Mouse (Mus musculus) embryonic facial prominence, embryonic 13.5 days (tissue): ENCODE results near the gene Plcb1. TPM values are rescaled to one million over a fixed set of nuclear protein-coding genes. Genes with fewer than 3 reads are reported as not detected.

Source experiments
- ATAC-seq: fragments of 200-750 bp; cut with Nextera tagmentation; 2 replicates; pipeline ENCODE4 v1.8.0; 2017; ENCODE audit warnings: low read depth; ENCODE audit not compliant: insufficient number of reproducible peaks, insufficient read depth, low FRiP score, low TSS enrichment
- H3K27ac ChIP-seq: fragments of 300-500 bp; sonication (generic); 2 replicates; pipeline ENCODE4 v1.5.1; 2015; ENCODE audit warnings: moderate library complexity, mild to moderate bottlenecking, inconsistent platforms
- H3K27me3 ChIP-seq: fragments of 300-500 bp; sonication (generic); 2 replicates; pipeline ENCODE4 v1.6.1; 2015; ENCODE audit warnings: mild to moderate bottlenecking, inconsistent platforms
- H3K36me3 ChIP-seq: fragments of 300-500 bp; sonication (generic); 2 replicates; pipeline ENCODE4 v1.6.1; 2015; ENCODE audit warnings: mild to moderate bottlenecking, inconsistent platforms
- H3K4me1 ChIP-seq: fragments of 300-500 bp; sonication (generic); 2 replicates; pipeline ENCODE4 v1.6.1; 2015; ENCODE audit warnings: inconsistent platforms
- H3K4me2 ChIP-seq: fragments of 300-500 bp; sonication (generic); 2 replicates; pipeline ENCODE4 v1.6.1; 2015; ENCODE audit warnings: moderate library complexity, mild to moderate bottlenecking, inconsistent platforms
- H3K4me3 ChIP-seq: fragments of 300-500 bp; sonication (generic); 2 replicates; pipeline ENCODE4 v1.5.1; 2015; ENCODE audit warnings: mild to moderate bottlenecking, inconsistent platforms
- H3K9ac ChIP-seq: fragments of 300-500 bp; sonication (generic); 2 replicates; pipeline ENCODE4 v1.6.1; 2015; ENCODE audit warnings: mild to moderate bottlenecking, inconsistent platforms
- H3K9me3 ChIP-seq: fragments of 300-500 bp; sonication (generic); 2 replicates; pipeline ENCODE4 v1.6.1; 2016; ENCODE audit warnings: inconsistent platforms
- WGBS: fragments of 180-500 bp; shearing (Covaris S2); methylation state at CpG from one replicate; pipeline ENCODE4 v1.1.7; 2015; ENCODE audit warnings: mixed read lengths; 5-methylcytosine and 5-hydroxymethylcytosine counted together
- polyA plus RNA-seq: library from polyadenylated mRNA; unstranded; fragments of >200 nt; fragmentation: Nextera tagmentation; extraction: Ambion mirVana; gene quantifications from 2 replicates; pipeline ENCODE4 v1.2.1, GENCODE M21; 2015

The Plcb1 gene
- polyA plus RNA-seq, 1 experiment from 2014 or later, result 18.3 TPM

DNA sequence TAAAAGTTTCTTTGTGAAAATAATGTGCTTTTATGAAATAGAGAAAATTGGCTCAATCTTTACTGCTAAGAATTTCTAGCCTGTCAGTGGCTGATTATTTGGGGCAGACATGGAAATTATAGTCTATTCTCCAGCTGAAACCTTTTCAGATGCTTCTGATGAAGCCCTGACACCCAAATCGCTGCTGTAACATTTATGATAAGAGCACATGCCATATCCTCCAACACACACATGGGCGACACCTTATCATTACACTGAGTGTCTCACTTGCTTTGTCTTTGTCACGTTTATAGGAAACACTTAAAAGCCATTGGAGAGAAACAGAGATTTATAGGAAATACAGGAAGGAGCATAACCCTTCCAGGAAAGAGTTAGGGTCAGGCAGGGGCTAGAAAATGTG, 379.6 kb downstream of the Plcb1 start:
- Histone ChIP-seq H3K4me2 (no peak overlapping the region), H3K9me3 (no peaks in the 10 kb centered on the region), H3K36me3 (no peaks in the 10 kb centered on the region), H3K9ac (no peak overlapping the region), H3K27me3 (no peaks in the 10 kb centered on the region), H3K4me3 (no peak overlapping the region), H3K4me1 (no peaks in the 10 kb centered on the region), H3K27ac (no peak overlapping the region)
- no peak for ATAC-seq
- WGBS, result 73% methylated on average over 3 of the region's 3 CpGs

DNA sequence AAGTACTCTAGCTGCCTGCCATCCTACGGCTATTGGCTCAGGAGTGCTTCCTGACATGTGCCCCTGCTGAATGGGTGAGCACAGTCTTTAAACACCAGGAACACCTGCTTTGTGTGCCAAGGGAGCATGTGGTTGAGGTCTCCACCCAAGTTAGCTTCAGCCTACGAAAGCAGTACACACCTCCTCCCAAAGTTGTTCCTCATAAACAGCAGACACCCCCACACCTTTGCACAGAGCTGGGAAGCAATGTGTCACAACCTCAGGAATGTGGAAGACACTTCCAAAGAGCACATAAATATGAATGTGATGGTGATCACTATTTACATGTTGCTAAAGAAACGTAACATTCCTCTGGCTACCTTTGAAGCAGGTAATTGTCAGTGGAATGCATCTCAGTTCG, 389.7 kb downstream of the Plcb1 start:
- Histone ChIP-seq H3K4me2 (no peak overlapping the region), H3K4me3 (no peak overlapping the region), H3K4me1 (peaks cover 3% of the 10 kb centered on the region), H3K9me3 (no peaks in the 10 kb centered on the region), H3K9ac (no peak overlapping the region), H3K27me3 (no peaks in the 10 kb centered on the region), H3K36me3 (no peaks in the 10 kb centered on the region), H3K27ac (no peak overlapping the region)
- WGBS, result 73% methylated on average over 4 of the region's 4 CpGs
- ATAC-seq, result no peak

DNA sequence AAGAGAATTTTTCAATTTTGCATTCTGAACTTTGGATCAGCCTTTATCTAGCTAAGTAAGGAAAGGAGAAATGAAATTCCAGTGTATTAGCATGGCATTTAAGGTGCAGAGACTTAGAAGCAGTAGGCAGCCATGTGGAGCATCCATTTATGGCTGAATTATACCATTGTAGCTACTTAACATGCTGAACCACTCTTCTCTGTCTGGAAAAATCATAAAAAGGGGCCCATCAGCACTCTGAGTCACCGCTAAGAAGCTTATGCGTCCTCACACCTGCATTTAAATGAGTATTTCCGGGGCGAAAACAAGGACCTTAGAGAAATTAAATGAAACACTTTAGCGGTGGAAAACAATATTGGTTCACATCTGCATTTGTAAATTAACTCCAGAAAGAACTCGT, 401.8 kb downstream of the Plcb1 start:
- H3K9ac ChIP-seq, result no peak overlapping the region
- no peak overlapping the region for H3K4me2 ChIP-seq
- no peak overlapping the region for H3K27ac ChIP-seq
- no peaks in the 10 kb centered on the region for H3K27me3 ChIP-seq
- H3K9me3 ChIP-seq, result no peaks in the 10 kb centered on the region
- H3K4me3 ChIP-seq, result no peak overlapping the region
- H3K36me3 ChIP-seq, result no peaks in the 10 kb centered on the region
- WGBS, result 80% methylated on average over 6 of the region's 6 CpGs
- H3K4me1 ChIP-seq, result no peaks in the 10 kb centered on the region
- no peak for ATAC-seq

DNA sequence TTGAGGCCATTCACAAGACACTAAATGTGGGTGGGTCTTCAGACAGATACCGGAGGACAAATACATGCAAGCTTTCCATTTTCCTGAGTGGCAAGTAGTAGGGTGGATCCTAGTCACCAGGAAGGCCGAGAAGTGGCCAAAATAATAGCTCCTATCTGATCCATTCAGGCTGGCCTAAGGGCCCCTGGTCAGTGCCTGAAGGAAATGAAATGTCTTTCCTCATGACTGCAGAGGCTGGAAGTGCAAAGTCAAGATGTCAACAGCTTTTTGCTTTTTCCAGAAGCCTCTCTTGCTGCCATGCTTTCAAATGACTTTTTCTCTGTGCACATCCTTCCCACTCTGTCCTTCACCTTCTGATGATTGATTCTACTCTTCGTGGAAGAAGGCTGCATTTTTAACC, 415.0 kb downstream of the Plcb1 start:
- H3K9me3 ChIP-seq, result no peaks in the 10 kb centered on the region
- H3K36me3 ChIP-seq, result no peaks in the 10 kb centered on the region
- H3K4me3 ChIP-seq, result no peak overlapping the region
- WGBS, result 93% methylated on average over 3 of the region's 3 CpGs
- no peaks in the 10 kb centered on the region for H3K4me1 ChIP-seq
- H3K27me3 ChIP-seq, result no peaks in the 10 kb centered on the region
- ATAC-seq, result no peak
- no peak overlapping the region for H3K27ac ChIP-seq
- no peak overlapping the region for H3K9ac ChIP-seq
- H3K4me2 ChIP-seq, result no peak overlapping the region

DNA sequence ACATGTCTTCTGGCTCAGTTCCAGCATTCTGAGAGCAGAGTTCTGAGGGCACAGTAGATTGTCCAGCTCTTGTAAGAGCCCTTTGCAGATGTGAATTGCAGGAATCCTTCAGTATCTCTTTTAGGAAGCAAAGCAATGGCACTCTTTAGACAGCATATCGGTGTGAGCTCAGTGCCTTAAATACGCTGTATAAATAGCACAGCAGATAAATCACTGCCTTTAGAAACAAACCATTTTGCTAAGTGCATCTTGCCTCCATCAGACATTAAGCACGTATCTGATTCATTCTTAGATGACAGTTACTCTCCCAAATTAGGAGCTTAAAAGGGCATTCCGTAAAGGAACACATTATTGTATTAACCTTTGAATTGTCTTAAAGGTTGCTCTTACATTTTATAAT, 416.5 kb downstream of the Plcb1 start:
- no peak for ATAC-seq
- no peak overlapping the region for H3K9ac ChIP-seq
- 70% methylated on average over 4 of the region's 4 CpGs for WGBS
- no peaks in the 10 kb centered on the region for H3K36me3 ChIP-seq
- H3K4me1 ChIP-seq, result no peaks in the 10 kb centered on the region
- no peak overlapping the region for H3K4me2 ChIP-seq
- no peak overlapping the region for H3K4me3 ChIP-seq
- no peaks in the 10 kb centered on the region for H3K9me3 ChIP-seq
- H3K27me3 ChIP-seq, result no peaks in the 10 kb centered on the region
- no peak overlapping the region for H3K27ac ChIP-seq

DNA sequence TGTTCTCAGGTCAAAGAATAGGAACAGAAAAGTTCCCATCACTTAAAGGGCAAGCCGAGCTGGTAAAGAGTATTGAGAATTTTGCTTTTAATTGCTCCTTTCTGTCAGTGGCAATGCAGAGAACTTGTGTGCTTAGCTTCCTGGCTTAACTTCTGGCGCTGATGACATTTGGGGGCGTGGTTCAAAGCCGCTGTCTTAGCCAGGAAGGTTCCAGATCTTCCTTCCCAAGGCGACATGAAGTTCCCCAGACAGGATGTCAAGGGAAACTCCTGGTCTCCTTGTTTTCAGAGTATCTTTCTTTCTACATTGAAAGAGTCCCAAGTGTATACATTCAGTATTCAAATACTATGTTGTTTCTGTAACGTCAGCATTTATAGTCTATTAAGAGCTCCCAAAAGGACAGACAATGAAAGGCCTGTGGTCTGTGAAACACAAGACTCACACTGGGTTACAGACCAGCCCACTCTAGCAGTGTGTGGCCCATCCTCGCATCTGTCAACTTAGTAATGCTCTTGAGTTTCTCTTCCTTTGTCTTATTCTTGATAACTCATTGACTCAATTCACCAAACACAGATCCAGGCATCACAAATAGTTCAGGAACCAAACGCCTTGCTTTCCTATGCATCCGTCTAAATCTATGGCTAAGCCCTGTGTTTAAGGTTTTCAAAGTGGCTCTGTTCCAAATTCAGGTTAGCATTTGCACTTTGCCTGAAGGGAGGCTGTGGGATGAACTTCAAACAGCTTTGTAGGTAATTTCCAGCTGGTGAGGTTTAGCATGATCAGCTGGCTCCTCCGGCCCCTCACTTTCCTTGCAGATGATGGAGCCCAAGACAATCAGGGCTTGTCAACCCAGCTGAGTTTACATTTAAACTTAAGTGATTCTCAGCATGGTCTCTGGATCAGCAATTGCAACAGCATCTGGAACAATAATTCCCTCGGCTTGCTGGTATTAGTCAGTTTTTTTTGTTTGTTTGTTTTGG, 418.6 kb downstream of the Plcb1 start:
- Histone ChIP-seq H3K9ac (no peak overlapping the region), H3K4me2 (no peak overlapping the region), H3K9me3 (no peaks in the 10 kb centered on the region), H3K27me3 (no peaks in the 10 kb centered on the region), H3K27ac (no peak overlapping the region), H3K4me3 (no peak overlapping the region), H3K36me3 (no peaks in the 10 kb centered on the region), H3K4me1 (no peaks in the 10 kb centered on the region)
- no peak for ATAC-seq
- WGBS, result 73% methylated on average over 11 of the region's 11 CpGs

DNA sequence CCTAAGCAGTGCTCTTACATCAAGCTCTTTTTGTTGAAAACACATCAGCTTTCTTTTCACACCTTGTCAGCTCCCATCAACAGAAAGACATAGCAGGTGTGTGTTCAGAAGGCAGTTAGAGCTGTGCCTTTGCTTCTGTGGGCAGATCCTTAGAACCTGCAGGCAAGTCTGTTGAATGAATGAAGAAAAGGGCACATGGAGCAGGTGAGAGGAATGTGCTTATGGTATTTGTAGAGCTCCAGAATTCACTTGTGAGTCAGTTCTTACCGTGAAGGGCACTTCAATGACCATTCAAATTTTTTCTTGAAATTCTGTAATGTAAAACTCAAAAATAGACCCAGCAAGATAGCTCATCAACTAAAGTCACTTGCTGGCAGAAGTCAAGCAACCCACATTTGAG, 423.0 kb downstream of the Plcb1 start:
- Histone ChIP-seq H3K4me2 (no peak overlapping the region), H3K36me3 (no peaks in the 10 kb centered on the region), H3K9ac (no peak overlapping the region), H3K9me3 (no peaks in the 10 kb centered on the region), H3K4me1 (no peaks in the 10 kb centered on the region), H3K27me3 (no peaks in the 10 kb centered on the region), H3K4me3 (no peak overlapping the region), H3K27ac (no peak overlapping the region)
- WGBS, result 92% methylated on average over 1 of the region's 1 CpGs
- ATAC-seq, result no peak

DNA sequence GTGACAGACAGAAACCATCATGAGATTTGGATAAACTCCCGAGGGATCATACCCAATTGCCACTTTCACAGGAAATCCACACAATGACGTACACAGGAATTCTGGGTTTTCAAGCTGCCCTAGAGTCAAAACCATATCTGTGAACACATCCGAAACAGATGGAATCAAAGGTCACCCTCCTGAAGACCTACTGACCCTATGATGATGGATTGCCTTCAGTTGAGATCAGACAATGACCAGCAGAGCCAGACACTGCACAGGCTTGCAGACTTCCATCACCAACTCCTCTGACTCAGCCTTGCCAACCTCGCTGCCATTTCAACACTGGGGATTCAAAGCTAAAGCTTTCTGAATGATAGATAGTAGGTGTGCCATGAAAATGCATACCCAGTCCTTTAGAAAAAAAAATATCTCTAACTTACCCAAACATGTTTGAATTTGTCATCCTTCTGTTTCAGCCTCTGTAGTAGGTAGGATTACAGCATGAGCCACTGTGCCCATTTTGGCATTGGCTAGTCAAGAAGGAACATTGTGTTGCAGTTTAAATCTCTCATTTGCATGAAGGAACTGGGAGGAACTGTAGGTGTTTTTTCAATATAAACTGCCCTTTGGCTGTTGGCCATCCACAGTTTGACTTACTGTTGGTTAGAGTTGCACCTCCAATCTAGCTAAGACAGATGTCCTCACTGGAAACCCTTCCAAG, 429.0 kb downstream of the Plcb1 start:
- Histone ChIP-seq H3K4me1 (no peaks in the 10 kb centered on the region), H3K27me3 (no peaks in the 10 kb centered on the region), H3K4me2 (no peak overlapping the region), H3K27ac (no peak overlapping the region), H3K9ac (no peak overlapping the region), H3K9me3 (no peaks in the 10 kb centered on the region), H3K4me3 (no peak overlapping the region), H3K36me3 (no peaks in the 10 kb centered on the region)
- WGBS, result 51% methylated on average over 4 of the region's 4 CpGs
- ATAC-seq, result no peak

DNA sequence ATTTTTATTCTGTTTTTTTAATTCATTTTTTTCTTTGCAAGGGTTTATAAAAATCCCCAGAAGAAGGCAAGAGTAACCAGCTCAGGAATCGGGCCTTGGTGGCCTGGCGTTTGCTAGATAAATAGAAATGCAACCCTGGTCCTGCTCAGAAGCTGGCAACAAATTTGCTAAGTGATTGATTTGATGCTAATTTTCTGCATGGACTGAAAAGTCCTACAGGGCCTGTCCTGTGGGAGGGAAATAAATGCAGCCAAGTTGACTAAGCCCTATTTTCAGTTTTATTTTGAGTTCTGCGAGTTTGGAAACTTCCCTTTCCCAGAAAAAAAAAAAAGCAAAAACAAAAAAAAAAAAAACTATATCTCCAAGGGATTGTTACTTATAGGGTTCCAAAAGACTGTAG, 433.5 kb downstream of the Plcb1 start:
- H3K27me3 ChIP-seq, result no peaks in the 10 kb centered on the region
- 70% methylated on average over 3 of the region's 3 CpGs for whole genome bisulfite sequencing
- H3K4me3 ChIP-seq, result no peak overlapping the region

DNA sequence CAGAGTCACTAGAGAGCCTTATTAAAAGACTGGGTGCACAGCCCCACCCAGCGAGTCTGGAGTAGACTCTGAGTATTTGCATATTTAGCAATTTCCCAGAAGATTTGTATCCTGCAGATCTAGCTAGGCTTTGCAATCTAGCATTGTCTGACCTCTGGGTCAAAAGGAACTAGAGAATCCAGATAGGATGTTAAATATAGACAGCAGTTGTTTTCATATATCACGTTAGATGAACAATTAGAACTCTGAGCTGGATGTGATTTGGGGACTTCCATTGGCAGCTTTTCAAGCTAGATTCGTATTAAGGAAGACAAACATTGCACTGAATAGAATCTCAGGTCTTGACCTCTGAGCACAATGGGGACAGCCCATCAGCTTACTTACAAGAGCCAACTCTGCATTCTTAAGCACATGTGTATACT, 439.7 kb downstream of the Plcb1 start:
- no peaks in the 10 kb centered on the region for H3K4me1 ChIP-seq
- no peak for ATAC-seq
- no peaks in the 10 kb centered on the region for H3K36me3 ChIP-seq
- no peak overlapping the region for H3K4me3 ChIP-seq
- no peaks in the 10 kb centered on the region for H3K9me3 ChIP-seq
- no peaks in the 10 kb centered on the region for H3K27me3 ChIP-seq
- H3K27ac ChIP-seq, result no peak overlapping the region
- WGBS, result 63% methylated on average over 3 of the region's 3 CpGs
- H3K9ac ChIP-seq, result no peak overlapping the region
- no peak overlapping the region for H3K4me2 ChIP-seq

More for the DNA sequence above, 433.5 kb downstream of the Plcb1 start:
- H3K27ac ChIP-seq, result no peak overlapping the region
- H3K4me2 ChIP-seq, result no peak overlapping the region
- H3K9me3 ChIP-seq, result no peaks in the 10 kb centered on the region
- no peaks in the 10 kb centered on the region for H3K4me1 ChIP-seq
- no peak overlapping the region for H3K9ac ChIP-seq
- H3K36me3 ChIP-seq, result no peaks in the 10 kb centered on the region
- no peak for ATAC-seq

DNA sequence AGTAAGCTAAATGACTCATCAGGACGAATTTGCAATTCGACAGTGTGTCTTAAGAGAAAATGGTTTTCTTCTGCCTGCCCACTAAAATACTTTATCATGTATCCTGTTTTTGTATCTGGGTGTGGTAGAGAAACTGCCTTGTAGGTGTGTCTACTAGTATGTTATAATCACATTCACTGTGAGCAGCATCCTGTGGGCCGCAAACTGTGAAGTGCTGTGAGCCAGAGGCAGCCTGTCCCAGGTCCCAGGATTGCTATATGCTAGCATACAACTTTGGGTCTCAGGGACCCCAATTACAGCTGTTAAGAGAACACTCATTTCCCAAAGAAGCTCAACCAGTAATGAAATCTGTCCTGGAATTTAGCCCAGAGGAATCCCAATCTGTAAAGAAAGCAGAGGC, 444.4 kb downstream of the Plcb1 start:
- Histone ChIP-seq H3K4me1 (no peaks in the 10 kb centered on the region), H3K36me3 (no peaks in the 10 kb centered on the region), H3K4me2 (no peak overlapping the region), H3K27me3 (no peaks in the 10 kb centered on the region), H3K27ac (no peak overlapping the region), H3K9me3 (no peaks in the 10 kb centered on the region), H3K4me3 (no peak overlapping the region), H3K9ac (no peak overlapping the region)
- WGBS, result 78% methylated on average over 3 of the region's 3 CpGs
- no peak for ATAC-seq
